Mouse (Mus musculus) kidney, embryonic 14.5 days (tissue): ENCODE data around the gene Grin2a. TPM values are rescaled to one million over a fixed set of nuclear protein-coding genes. Genes with fewer than 3 reads are reported as not detected.

ENCODE experiments used
- ATAC-seq: fragments of 200-750 bp; cut with Nextera tagmentation; 2 replicates; pipeline ENCODE4 v1.8.0; 2017; ENCODE audit warnings: moderate number of reproducible peaks, mild to moderate bottlenecking, moderate TSS enrichment, moderate library complexity; ENCODE audit not compliant: low FRiP score, low TSS enrichment
- H3K27ac ChIP-seq: fragments of 300-500 bp; sonication (generic); 2 replicates; pipeline ENCODE4 v1.5.1; 2014; ENCODE audit warnings: low read depth, mild to moderate bottlenecking, low read length, moderate library complexity, mixed read lengths
- H3K27me3 ChIP-seq: fragments of 300-500 bp; sonication (generic); 2 replicates; pipeline ENCODE4 v1.6.1; 2014; ENCODE audit warnings: mild to moderate bottlenecking, low read length; ENCODE audit not compliant: control insufficient read depth, insufficient read depth
- H3K36me3 ChIP-seq: fragments of 300-500 bp; sonication (generic); 2 replicates; pipeline ENCODE4 v1.6.1; 2014; ENCODE audit warnings: low read length, mixed read lengths; ENCODE audit not compliant: control insufficient read depth, insufficient read depth
- H3K4me1 ChIP-seq: fragments of 300-500 bp; sonication (generic); 2 replicates; pipeline ENCODE4 v1.6.1; 2014; ENCODE audit warnings: low read length, mixed read lengths; ENCODE audit not compliant: control insufficient read depth, insufficient read depth
- H3K4me2 ChIP-seq: fragments of 300-500 bp; sonication (generic); replicated peaks from 2 replicates; pipeline ENCODE4 v1.6.1; 2014; ENCODE audit warnings: low read depth, mild to moderate bottlenecking, low read length
- H3K4me3 ChIP-seq: fragments of 300-500 bp; sonication (generic); 2 replicates; pipeline ENCODE4 v1.5.1; 2014; ENCODE audit warnings: mild to moderate bottlenecking, low read length
- H3K9ac ChIP-seq: fragments of 300-500 bp; sonication (generic); 2 replicates; pipeline ENCODE4 v1.6.1; 2014; ENCODE audit warnings: low read depth, mild to moderate bottlenecking, low read length, moderate library complexity
- H3K9me3 ChIP-seq: fragments of 300-500 bp; sonication (generic); 2 replicates; pipeline ENCODE4 v1.6.1; 2016; ENCODE audit warnings: low read length; ENCODE audit not compliant: control insufficient read depth
- WGBS: fragments of 180-500 bp; shearing (Covaris S2); extraction: QIAGEN DNeasy Blood & Tissue Kit; methylation state at CpG from one replicate; pipeline ENCODE4 v1.1.7; 2014; 5-methylcytosine and 5-hydroxymethylcytosine counted together
- polyA plus RNA-seq: library from polyadenylated mRNA; unstranded; fragments of >200 nt; fragmentation: Nextera tagmentation; extraction: Ambion mirVana; gene quantifications from 2 replicates; pipeline ENCODE4 v1.2.1, GENCODE M21; 2014

Gene Grin2a
- polyA plus RNA-seq, 1 experiment from 2014 or later: 0.42 TPM

- ATAC-seq: no peak
- no peak overlapping the region for H3K4me2 ChIP-seq
- 28% methylated on average over 2 of the region's 2 CpGs for WGBS
- H3K4me3 ChIP-seq: no peak overlapping the region
- no peak overlapping the region for H3K9ac ChIP-seq
- H3K9me3 ChIP-seq: no peaks in the 10 kb centered on the region
- H3K4me1 ChIP-seq: no peaks in the 10 kb centered on the region
- H3K27ac ChIP-seq: no peak overlapping the region
- no peaks in the 10 kb centered on the region for H3K36me3 ChIP-seq
- no peaks in the 10 kb centered on the region for H3K27me3 ChIP-seq
Observed at GRCm38 (mm10) chr16:9737131-9737530, 258.2 kb downstream of the Grin2a start.

- H3K4me3 ChIP-seq: no peak overlapping the region
- H3K27me3 ChIP-seq: no peaks in the 10 kb centered on the region
- no peak overlapping the region for H3K9ac ChIP-seq
- H3K4me1 ChIP-seq: no peaks in the 10 kb centered on the region
- H3K9me3 ChIP-seq: no peaks in the 10 kb centered on the region
- no peak overlapping the region for H3K27ac ChIP-seq
- H3K36me3 ChIP-seq: no peaks in the 10 kb centered on the region
- no peak for ATAC-seq
- H3K4me2 ChIP-seq: no peak overlapping the region
- 88% methylated on average over 8 of the region's 8 CpGs for WGBS
Observed at GRCm38 (mm10) chr16:9735365-9736080, 259.8 kb downstream of the Grin2a start.

- Histone ChIP-seq H3K36me3 (no peaks in the 10 kb centered on the region), H3K9ac (no peak overlapping the region), H3K9me3 (no peaks in the 10 kb centered on the region), H3K4me2 (no peak overlapping the region), H3K27me3 (no peaks in the 10 kb centered on the region), H3K4me1 (no peaks in the 10 kb centered on the region), H3K27ac (no peak overlapping the region), H3K4me3 (no peak overlapping the region)
- ATAC-seq: no peak
- 93% methylated on average over 5 of the region's 5 CpGs for WGBS
Observed at GRCm38 (mm10) chr16:9727603-9728002, 267.8 kb downstream of the Grin2a start.

- 68% methylated on average over 7 of the region's 7 CpGs for WGBS
- no peak for ATAC-seq
Observed at GRCm38 (mm10) chr16:9725578-9726113, 269.7 kb downstream of the Grin2a start.

GRCm38 (mm10) chr16:9711398-9711797 lies 284.0 kb downstream of the Grin2a start:
- H3K27ac ChIP-seq: no peak overlapping the region
- no peak for ATAC-seq
- H3K36me3 ChIP-seq: no peaks in the 10 kb centered on the region
- H3K4me2 ChIP-seq: no peak overlapping the region
- H3K9me3 ChIP-seq: no peaks in the 10 kb centered on the region
- no peaks in the 10 kb centered on the region for H3K27me3 ChIP-seq
- WGBS: 85% methylated on average over 2 of the region's 2 CpGs
- no peak overlapping the region for H3K4me3 ChIP-seq
- no peaks in the 10 kb centered on the region for H3K4me1 ChIP-seq
- no peak overlapping the region for H3K9ac ChIP-seq

More at GRCm38 (mm10) chr16:9725578-9726113, 269.7 kb downstream of the Grin2a start:
- H3K9me3 ChIP-seq: no peaks in the 10 kb centered on the region
- H3K27me3 ChIP-seq: no peaks in the 10 kb centered on the region
- H3K36me3 ChIP-seq: no peaks in the 10 kb centered on the region
- no peaks in the 10 kb centered on the region for H3K4me1 ChIP-seq
- no peak overlapping the region for H3K4me3 ChIP-seq
- H3K4me2 ChIP-seq: no peak overlapping the region
- H3K9ac ChIP-seq: no peak overlapping the region
- no peak overlapping the region for H3K27ac ChIP-seq

GRCm38 (mm10) chr16:9709921-9710320 lies 285.4 kb downstream of the Grin2a start:
- Histone ChIP-seq H3K9ac (no peak overlapping the region), H3K27ac (no peak overlapping the region), H3K9me3 (no peaks in the 10 kb centered on the region), H3K4me3 (no peak overlapping the region), H3K4me2 (no peak overlapping the region), H3K36me3 (no peaks in the 10 kb centered on the region), H3K27me3 (no peaks in the 10 kb centered on the region), H3K4me1 (no peaks in the 10 kb centered on the region)
- 60% methylated on average over 2 of the region's 2 CpGs for WGBS
- ATAC-seq: no peak

- Histone ChIP-seq H3K9me3 (no peaks in the 10 kb centered on the region), H3K9ac (no peak overlapping the region), H3K4me2 (no peak overlapping the region), H3K36me3 (no peaks in the 10 kb centered on the region), H3K4me3 (no peak overlapping the region), H3K27me3 (no peaks in the 10 kb centered on the region), H3K27ac (no peak overlapping the region), H3K4me1 (no peaks in the 10 kb centered on the region)
- ATAC-seq: no peak
- 74% methylated on average over 2 of the region's 2 CpGs for WGBS
Observed at GRCm38 (mm10) chr16:9697141-9697540, 298.2 kb downstream of the Grin2a start.

GRCm38 (mm10) chr16:9694081-9694480 lies 301.3 kb downstream of the Grin2a start:
- Histone ChIP-seq H3K27me3 (no peaks in the 10 kb centered on the region), H3K4me3 (no peak overlapping the region), H3K4me2 (no peak overlapping the region), H3K27ac (no peak overlapping the region), H3K4me1 (no peaks in the 10 kb centered on the region), H3K36me3 (no peaks in the 10 kb centered on the region), H3K9me3 (no peaks in the 10 kb centered on the region), H3K9ac (no peak overlapping the region)
- no peak for ATAC-seq
- 79% methylated on average over 4 of the region's 4 CpGs for WGBS

- Histone ChIP-seq H3K4me1 (no peaks in the 10 kb centered on the region), H3K27me3 (no peaks in the 10 kb centered on the region), H3K4me2 (no peak overlapping the region), H3K4me3 (no peak overlapping the region), H3K36me3 (no peaks in the 10 kb centered on the region), H3K27ac (no peak overlapping the region), H3K9ac (no peak overlapping the region), H3K9me3 (no peaks in the 10 kb centered on the region)
- 8% methylated on average over 1 of the region's 1 CpGs for WGBS
- no peak for ATAC-seq
Observed at GRCm38 (mm10) chr16:9688523-9689140, 306.7 kb downstream of the Grin2a start.
